Mouse (Mus musculus): ENCODE measurements at regions not wholly inside any gene's neighbourhood (a gene's known extent, or its start where the extent isn't known, plus 50 kb on each side); places are given as distances from the start of the nearest gene placed in this dataset.

- Histone ChIP-seq H3K27me3 (ENCODE audit: control insufficient read depth, insufficient read depth, low read length) (no peaks in the 10 kb centered on the region), H3K4me3 (ENCODE audit: extremely low read depth, insufficient read depth, insufficient read length) (no peak overlapping the region), H3K27ac (ENCODE audit: insufficient read depth, low read length) (no peak overlapping the region), H3K36me3 (ENCODE audit: control insufficient read depth, insufficient read depth, low read length) (no peaks in the 10 kb centered on the region), H3K4me1 (ENCODE audit: control insufficient read depth, insufficient read depth, insufficient read length) (no peaks in the 10 kb centered on the region)
- no peak for TF ChIP-seq CTCF (IDR thresholded peaks at IDR 0.05; ENCODE audit: extremely low read depth, insufficient read depth, insufficient read length, insufficient replicate concordance)
- TF ChIP-seq POLR2A (IDR thresholded peaks at IDR 0.05; ENCODE audit: low read depth, low read length) = no peak
- no peak for DNase-seq (ENCODE audit: low read depth in 1 of 2, low spot score in 2 of 2)
- 93% methylated on average over 2 of the region's 2 CpGs for WGBS
These were observed 136.6 kb downstream of the Sp3 start for GRCm38 (mm10) chr2:72843610-72844009.

DNA sequence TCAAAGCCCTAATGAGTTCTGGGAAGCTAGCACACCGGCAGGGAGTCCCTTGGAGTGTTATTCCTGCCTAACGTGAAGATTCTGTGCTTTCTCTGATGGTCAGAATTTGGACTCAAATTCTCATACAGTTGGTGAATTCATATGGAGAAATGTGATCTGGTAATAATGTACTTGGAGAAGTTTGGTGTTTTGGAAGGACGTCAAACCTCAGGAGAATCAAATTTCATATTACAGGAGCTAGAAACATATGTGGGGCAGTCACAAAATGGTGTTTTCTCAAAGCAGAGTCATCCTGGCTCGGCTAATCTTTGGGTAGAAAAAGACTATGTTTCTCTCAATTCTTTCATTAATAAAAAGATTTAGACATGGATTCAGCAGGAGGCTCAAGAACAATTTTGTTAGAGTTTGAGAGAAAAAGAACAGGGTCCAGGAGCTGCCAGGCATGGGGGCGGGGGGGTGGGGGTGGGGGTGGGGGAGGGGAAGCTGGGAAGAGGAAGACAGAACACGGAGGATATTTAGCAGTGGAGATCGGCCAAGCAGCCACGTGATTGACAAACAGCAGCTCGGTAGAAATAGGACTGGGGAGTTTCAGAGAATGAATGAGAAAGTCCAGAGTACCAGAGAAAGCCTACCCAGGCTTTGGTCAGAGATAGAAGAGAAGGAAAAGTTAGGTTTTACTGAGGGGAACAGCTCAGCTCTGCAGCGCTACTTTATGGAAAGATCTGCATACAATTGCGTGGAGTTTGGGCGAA lies 130.6 kb downstream of the Sp3 start:
- no peak overlapping the region for H3K4me3 ChIP-seq (ENCODE audit: extremely low read depth, insufficient read depth, insufficient read length)

GRCm38 (mm10) chr2:72852509-72852908 lies 127.7 kb downstream of the Sp3 start:
- no peak overlapping the region for H3K4me3 ChIP-seq (ENCODE audit: extremely low read depth, insufficient read depth, insufficient read length)
- no peaks in the 10 kb centered on the region for H3K27me3 ChIP-seq (ENCODE audit: control insufficient read depth, insufficient read depth, low read length)
- no peak for DNase-seq (ENCODE audit: low read depth in 1 of 2, low spot score in 2 of 2)
- H3K27ac ChIP-seq (ENCODE audit: insufficient read depth, low read length) = no peak overlapping the region
- peaks cover 2% of the 10 kb centered on the region; the same call in 1 of the 2 replicates for H3K4me1 ChIP-seq (ENCODE audit: control insufficient read depth, insufficient read depth, insufficient read length)
- H3K36me3 ChIP-seq (ENCODE audit: control insufficient read depth, insufficient read depth, low read length) = no peaks in the 10 kb centered on the region
- TF ChIP-seq CTCF (IDR thresholded peaks at IDR 0.05; ENCODE audit: extremely low read depth, insufficient read depth, insufficient read length, insufficient replicate concordance) (no peak), POLR2A (IDR thresholded peaks at IDR 0.05; ENCODE audit: low read depth, low read length) (no peak)
- WGBS = 44% methylated on average over 4 of the region's 4 CpGs

More for the DNA sequence above, 130.6 kb downstream of the Sp3 start:
- Histone ChIP-seq H3K27ac (ENCODE audit: insufficient read depth, low read length) (no peak overlapping the region), H3K36me3 (ENCODE audit: control insufficient read depth, insufficient read depth, low read length) (no peaks in the 10 kb centered on the region), H3K27me3 (ENCODE audit: control insufficient read depth, insufficient read depth, low read length) (no peaks in the 10 kb centered on the region), H3K4me1 (ENCODE audit: control insufficient read depth, insufficient read depth, insufficient read length) (no peaks in the 10 kb centered on the region)
- no peak for TF ChIP-seq CTCF (IDR thresholded peaks at IDR 0.05; ENCODE audit: extremely low read depth, insufficient read depth, insufficient read length, insufficient replicate concordance)
- no peak for TF ChIP-seq POLR2A (IDR thresholded peaks at IDR 0.05; ENCODE audit: low read depth, low read length)
- no peak for DNase-seq (ENCODE audit: low read depth in 1 of 2, low spot score in 2 of 2)
- 62% methylated on average over 12 of the region's 12 CpGs for WGBS

- DNase-seq (ENCODE audit: low read depth in 1 of 2, low spot score in 2 of 2) = peak in 1 of 2 experiments; percentile 29
- Histone ChIP-seq H3K4me3 (ENCODE audit: extremely low read depth, insufficient read depth, insufficient read length) (no peak overlapping the region), H3K36me3 (ENCODE audit: control insufficient read depth, insufficient read depth, low read length) (no peaks in the 10 kb centered on the region), H3K4me1 (ENCODE audit: control insufficient read depth, insufficient read depth, insufficient read length) (peaks cover 2% of the 10 kb centered on the region; the same call in 1 of the 2 replicates), H3K27ac (ENCODE audit: insufficient read depth, low read length) (0 out of 2 replicates have a peak overlapping the region, but pooled peaks have one; percentile 9), H3K27me3 (ENCODE audit: control insufficient read depth, insufficient read depth, low read length) (no peaks in the 10 kb centered on the region)
- TF ChIP-seq CTCF (IDR thresholded peaks at IDR 0.05; ENCODE audit: extremely low read depth, insufficient read depth, insufficient read length, insufficient replicate concordance) (no peak), POLR2A (IDR thresholded peaks at IDR 0.05; ENCODE audit: low read depth, low read length) (no peak)
- WGBS = 65% methylated on average over 11 of the region's 11 CpGs
These were observed 124.8 kb downstream of the Sp3 start for GRCm38 (mm10) chr2:72855276-72855970.

DNA sequence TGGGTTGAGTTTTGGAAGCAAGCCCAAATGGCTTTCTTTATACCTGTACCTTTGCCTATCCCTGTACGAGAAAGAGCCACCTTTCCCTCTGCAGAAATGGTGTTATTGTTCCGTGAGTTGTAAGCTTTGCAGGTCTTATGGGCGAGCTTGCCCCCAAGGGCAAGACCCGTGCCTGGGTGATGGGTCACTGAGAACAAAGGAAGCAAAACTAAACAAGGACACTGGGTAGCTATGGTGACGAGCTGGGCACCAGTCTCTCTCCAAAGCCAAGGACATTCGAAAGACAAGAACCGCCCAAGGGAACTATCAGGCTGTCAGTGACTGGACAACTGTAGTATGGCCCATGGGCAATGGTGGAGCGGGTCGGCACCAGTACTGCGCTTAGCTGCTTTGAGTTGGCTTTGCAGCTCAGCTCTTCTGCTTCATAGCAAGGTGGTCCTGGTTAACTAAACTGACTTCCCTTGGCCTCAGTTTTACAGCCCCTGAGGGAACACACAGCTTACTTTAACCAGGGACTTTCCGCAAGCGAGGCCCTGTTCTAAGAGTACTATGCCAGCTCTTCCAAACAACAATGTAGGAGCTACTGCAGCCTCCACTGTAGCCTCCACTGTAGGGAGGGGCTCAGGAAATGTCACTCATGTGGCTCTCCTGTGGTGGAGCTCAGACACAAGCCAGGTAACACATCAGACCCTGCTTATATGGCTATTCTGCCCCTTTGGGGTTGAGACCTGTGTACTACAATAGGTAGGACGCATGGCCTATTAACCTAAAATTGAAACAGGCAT lies 124.1 kb downstream of the Sp3 start:
- H3K4me1 ChIP-seq (ENCODE audit: control insufficient read depth, insufficient read depth, insufficient read length) = peaks cover 2% of the 10 kb centered on the region; the same call in 1 of the 2 replicates
- H3K27ac ChIP-seq (ENCODE audit: insufficient read depth, low read length) = peak overlapping the region; percentile 30
- no peak for DNase-seq (ENCODE audit: low read depth in 1 of 2, low spot score in 2 of 2)
- no peak overlapping the region for H3K4me3 ChIP-seq (ENCODE audit: extremely low read depth, insufficient read depth, insufficient read length)
- WGBS = 91% methylated on average over 13 of the region's 13 CpGs
- H3K27me3 ChIP-seq (ENCODE audit: control insufficient read depth, insufficient read depth, low read length) = no peaks in the 10 kb centered on the region
- no peaks in the 10 kb centered on the region for H3K36me3 ChIP-seq (ENCODE audit: control insufficient read depth, insufficient read depth, low read length)
- TF ChIP-seq CTCF (IDR thresholded peaks at IDR 0.05; ENCODE audit: extremely low read depth, insufficient read depth, insufficient read length, insufficient replicate concordance) (no peak), POLR2A (IDR thresholded peaks at IDR 0.05; ENCODE audit: low read depth, low read length) (no peak)

DNA sequence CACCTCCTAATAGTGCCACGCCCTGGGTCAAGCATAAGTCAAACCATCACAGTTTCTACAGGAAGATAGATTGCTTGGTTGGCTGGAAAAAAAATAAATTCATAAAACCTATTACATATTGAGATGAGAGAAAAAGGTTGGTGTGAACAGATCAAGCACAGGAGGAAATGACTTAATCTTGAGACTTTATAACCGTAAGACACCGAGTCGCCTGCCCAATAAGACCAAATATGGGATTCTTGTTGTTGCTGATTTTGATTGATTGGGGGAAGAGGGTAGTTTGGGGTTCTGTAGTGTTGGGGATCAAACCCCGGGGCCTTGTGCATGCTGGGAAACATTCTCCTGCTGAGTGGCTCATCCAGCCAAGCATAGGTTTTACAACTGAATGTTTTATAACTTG lies 122.9 kb downstream of the Sp3 start:
- TF ChIP-seq POLR2A (IDR thresholded peaks at IDR 0.05; ENCODE audit: low read depth, low read length) = no peak
- TF ChIP-seq CTCF (IDR thresholded peaks at IDR 0.05; ENCODE audit: extremely low read depth, insufficient read depth, insufficient read length, insufficient replicate concordance) = no peak
- DNase-seq (ENCODE audit: low read depth in 1 of 2, low spot score in 2 of 2) = no peak
- Histone ChIP-seq H3K4me3 (ENCODE audit: extremely low read depth, insufficient read depth, insufficient read length) (no peak overlapping the region), H3K36me3 (ENCODE audit: control insufficient read depth, insufficient read depth, low read length) (no peaks in the 10 kb centered on the region), H3K27ac (ENCODE audit: insufficient read depth, low read length) (no peak overlapping the region), H3K27me3 (ENCODE audit: control insufficient read depth, insufficient read depth, low read length) (no peaks in the 10 kb centered on the region), H3K4me1 (ENCODE audit: control insufficient read depth, insufficient read depth, insufficient read length) (peaks cover 2% of the 10 kb centered on the region; the same call in 1 of the 2 replicates)
- WGBS = 80% methylated on average over 5 of the region's 5 CpGs
